Mouse (Mus musculus) cortical plate, adult 2 months (tissue): ENCODE results near the gene Rptn.
"Not testable (repeated sequence)": the region's sequence is repeated elsewhere in the genome, so short reads cannot be mapped to it uniquely, and the experiment has no call there.

Experiments
- CTCF ChIP-seq: fragments of 200-500 bp; IDR thresholded peaks from 2 replicates; pipeline ENCODE4 v1.5.1; 2011; ENCODE audit warnings: mild to moderate bottlenecking, control low read depth, low read length; ENCODE audit not compliant: insufficient read depth; ENCODE audit errors: extremely low read depth
- POLR2A ChIP-seq: fragments of 200-500 bp; IDR thresholded peaks from 2 replicates; pipeline ENCODE4 v1.6.1; 2011; ENCODE audit warnings: mild to moderate bottlenecking, low read length, control low read depth; ENCODE audit not compliant: insufficient read depth; ENCODE audit errors: extremely low read depth

- TF ChIP-seq POLR2A, CTCF: not testable (repeated sequence)
These were observed 53.2 kb downstream of the Rptn start for GRCm38 (mm10) chr3:93446756-93447137.
